Mouse (Mus musculus) naive thymus-derived CD4-positive, alpha-beta T cell, adult 2 months (primary cell): ENCODE data around the gene Gpatch8.
A peak's percentile ranks its signal among the peaks of the same experiment; 100 is the strongest.

Source experiments
- DNase-seq: peaks from one replicate; pipeline ENCODE4 v3.0.0-alpha.2; 2011; ENCODE audit warnings: low read depth

Gene Gpatch8

DNA sequence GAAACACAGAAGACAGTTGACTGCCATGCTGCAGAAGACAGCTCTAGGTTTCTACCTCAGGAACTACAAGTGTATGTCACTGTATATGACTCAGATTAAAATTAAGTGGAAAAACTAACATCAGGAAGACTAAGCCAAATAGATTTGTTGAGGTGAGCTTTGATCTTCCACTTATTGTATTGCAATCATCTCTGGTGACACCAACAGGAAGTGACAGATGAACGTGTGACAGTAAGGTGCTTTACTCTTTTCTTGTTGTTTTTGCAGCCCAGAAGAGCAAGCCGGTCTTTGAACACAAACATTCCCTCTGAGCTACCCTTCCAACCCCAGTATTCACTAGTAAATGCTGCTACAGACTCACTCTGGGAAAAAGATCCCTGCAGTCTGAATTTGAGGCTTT is 59.5 kb downstream of the Gpatch8 start:
- peak; percentile 49 for DNase-seq

DNA sequence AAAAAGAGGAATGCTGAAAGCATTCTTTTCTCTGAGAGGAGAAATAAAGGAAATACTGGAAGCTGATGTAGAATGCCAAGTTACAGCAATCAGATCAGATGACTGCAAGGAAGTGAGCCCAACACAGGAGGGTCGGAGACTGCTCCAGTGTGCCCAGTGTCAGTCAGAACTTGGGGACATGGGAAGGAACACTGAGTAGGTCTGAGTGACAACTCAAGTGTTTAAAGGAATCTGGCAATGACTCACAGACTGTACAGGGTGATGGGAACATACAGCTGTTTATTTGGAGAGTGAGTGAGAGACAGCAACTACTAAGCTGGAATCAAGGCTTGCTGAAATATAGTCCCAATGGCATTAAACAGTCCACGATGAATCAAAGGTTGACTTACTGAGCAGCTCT is 60.0 kb downstream of the Gpatch8 start:
- no peak for DNase-seq

DNA sequence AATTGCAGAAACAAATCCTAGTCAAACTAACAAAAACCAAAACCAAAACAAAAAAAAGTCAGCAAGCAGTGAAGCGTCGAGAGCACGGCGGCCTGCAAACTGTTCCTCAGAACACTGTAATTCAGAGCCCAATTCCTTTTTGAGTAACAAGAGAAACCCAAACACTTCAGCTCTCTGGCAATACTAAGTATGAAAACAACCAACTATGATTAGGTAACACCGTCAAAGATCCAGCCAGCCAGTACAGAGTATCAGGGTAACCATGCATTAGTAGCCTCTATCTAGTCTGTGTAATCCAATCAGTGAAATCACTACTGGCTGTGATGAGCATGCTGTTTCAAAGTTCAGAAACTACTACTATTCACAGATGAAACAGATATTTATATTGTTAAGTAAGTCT is 60.5 kb downstream of the Gpatch8 start:
- DNase-seq: no peak

DNA sequence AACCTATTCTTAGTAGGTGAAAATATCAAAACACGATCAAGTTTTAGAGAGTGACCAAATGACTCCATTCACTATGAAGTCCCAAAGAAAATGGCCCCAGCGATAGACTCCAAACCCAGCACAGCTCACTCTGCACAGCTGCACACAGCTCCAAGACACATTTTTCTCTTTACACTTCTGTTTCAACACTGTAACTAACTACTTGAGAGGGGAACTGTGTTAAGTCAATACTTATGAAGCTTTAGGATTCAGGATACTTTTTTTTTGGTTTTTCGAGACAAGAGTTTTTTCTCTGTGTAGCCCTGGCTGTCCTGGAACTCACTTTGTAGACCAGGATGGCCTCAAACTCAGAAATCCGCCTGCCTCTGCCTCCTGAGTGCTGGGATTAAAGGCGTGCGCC is 61.1 kb downstream of the Gpatch8 start:
- no peak for DNase-seq

DNA sequence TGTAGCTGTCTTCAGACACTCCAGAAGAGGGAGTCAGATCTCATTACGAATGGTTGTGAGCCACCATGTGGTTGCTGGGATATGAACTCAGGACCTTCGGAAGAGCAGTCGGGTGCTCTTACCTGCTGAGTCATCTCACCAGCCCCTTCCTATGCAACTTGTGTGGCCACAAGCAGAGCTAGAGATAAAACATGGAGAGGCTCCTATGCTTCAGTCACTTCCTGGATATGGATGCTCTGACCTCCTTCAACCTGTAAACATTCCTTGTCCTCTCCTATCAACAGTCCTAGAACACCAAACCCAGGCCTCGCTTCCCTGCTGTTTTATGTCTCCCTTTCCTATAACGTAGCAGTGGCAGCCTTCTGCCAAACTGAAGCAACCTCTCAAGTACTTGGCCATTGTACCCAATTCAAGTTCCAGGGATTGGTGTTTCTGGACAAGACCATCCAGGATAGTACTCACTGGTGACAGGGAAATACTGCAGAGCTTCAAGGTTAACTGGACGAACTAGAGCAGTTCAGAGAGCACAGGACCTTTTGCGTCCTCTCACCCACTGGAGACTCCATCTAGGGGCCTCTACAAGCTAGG is 62.0 kb downstream of the Gpatch8 start:
- DNase-seq: no peak

DNA sequence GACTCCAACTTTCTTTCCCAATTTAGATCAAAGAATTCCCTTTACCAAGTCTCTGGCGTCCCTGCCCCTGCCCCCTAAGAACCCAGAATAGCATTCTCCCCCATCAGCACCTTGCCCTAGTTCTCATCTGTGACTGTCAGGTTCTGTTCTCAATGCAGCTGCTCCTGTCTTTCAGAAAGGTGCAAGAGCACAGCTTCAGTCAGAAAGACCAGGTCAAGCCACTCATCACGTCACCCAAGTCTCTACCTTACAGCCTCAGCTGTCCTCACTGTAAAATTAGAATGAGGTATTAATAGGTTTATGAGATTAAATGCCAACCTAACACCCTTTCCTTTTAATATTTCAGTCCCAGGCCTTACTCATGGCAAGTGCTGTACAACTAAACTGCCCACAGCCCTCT is 63.0 kb downstream of the Gpatch8 start:
- no peak for DNase-seq

DNA sequence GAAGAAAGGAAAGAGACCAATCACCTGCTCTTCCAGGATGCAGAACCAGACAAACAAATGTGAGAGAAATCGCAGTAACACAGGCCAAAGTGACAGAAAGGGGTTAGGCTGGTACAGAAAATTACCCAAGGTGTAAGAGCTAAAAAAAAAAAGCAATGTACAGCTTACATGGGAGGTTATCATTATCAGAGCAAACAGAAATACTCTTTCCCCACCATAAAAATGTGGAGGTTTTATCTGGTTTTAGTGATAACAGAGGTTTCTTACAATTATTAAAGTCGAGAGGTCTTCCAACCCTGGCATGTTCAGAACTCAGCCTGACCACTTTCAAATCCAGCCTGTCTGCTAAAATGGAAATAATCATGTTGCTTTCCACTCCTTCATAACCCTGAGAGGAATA is 68.3 kb downstream of the Gpatch8 start:
- DNase-seq: no peak

DNA sequence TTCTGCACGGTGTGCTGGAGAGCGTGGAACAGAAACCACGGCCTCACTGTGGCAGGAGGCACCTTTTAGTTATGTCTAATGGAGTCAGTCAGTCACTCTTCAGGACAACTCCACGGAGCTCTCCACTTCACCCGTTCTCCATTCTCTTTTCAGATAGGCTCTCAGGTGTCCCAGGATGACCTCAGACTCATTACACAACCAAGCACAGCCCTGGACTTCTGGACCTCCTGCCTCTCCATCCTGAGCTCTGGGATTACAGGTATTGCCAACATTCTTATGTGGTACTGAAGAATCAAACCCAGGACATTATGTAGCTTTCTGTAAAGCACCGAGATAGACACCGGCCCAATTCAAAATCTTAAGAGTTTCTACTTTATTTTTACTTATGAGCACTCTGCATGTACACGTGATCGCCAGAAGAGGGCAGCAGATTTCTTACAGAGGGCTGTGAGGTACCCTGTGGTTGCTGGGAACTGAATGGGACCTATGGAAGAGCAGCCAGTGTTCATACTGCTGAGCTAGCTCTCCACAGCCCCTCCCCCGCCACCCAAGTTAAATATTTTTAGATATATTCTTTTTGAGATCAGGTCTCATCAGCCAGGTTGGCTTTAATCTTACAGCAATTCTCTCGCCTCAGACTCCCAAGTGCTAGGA is 69.3 kb downstream of the Gpatch8 start:
- DNase-seq: peak; percentile 68

DNA sequence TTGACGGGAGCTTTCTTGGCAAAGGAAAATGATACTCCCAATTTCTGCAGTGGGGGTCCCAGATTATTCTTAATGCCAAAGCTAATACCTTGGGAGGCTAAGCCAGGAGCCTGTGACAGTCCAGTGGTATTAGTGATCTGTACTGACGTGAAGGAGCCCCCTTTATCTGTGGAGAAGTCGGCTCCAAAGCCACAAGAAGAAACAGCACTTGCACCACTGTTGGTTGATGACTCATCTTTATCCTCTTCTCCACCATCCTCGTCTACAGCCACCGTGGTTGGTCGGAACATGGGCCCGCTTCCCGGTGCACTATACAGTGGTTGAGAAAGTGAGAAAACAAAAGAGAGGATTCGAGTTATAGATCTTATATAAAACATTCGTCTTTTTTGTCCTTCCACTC is 74.4 kb downstream of the Gpatch8 start:
- DNase-seq: no peak

DNA sequence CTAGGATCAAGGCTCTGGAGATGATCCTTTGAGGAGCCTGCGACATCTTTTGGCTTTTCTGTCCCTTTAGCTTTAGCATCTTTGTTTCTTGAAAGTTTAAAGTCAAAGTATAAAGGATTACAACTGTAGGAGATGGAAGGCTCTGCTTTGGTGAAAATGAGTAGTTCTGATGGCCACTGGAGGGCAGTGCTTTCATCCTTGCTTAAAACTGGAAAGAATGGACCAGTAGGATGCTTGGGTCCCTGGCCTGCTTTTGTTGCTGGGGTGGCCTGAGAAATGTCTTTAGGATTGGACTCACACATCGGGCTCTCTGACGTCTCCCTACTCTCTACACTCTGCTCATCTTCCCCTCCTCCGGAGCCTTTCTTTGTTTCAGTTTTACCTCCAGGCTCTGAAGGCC is 75.3 kb downstream of the Gpatch8 start:
- no peak for DNase-seq

DNA sequence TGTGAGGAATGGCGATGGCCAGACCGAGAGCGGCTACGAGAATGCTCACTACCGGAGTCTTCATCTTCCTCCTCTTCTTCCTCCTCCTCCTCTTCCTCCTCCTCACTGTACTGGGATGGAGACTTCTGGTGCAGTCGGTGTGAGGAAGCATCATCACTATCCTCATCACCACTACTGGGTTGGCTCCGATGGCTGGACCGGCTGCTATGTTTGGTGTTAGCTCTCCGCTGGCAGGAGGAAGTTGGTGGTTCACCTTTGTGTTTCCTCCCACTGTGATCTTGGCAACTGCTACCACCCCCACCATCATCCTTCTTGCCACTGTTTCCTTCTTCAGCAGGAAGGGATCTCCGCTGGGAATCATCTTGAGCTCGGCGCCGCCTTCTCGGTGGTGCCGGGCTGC is 76.1 kb downstream of the Gpatch8 start:
- DNase-seq: no peak

DNA sequence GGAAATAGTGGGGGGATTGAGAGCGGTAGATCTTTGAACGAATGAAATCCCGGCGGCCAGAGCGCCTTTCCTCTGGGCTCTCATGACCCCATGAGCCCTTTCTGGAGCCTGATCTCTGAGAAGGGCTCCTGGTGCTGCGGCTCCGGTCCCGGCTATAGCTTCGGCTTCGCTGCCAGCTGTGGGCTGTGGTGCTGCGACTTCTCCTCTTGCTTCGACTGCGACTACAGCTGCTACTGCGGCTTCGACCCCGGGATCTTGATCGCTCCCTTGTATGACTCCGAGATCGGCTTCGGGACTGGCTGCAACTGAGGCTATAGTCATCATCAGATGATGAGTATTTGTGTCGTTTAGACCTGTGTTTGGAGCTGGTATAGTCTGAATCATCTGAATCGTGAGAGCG is 76.6 kb downstream of the Gpatch8 start:
- DNase-seq: no peak

DNA sequence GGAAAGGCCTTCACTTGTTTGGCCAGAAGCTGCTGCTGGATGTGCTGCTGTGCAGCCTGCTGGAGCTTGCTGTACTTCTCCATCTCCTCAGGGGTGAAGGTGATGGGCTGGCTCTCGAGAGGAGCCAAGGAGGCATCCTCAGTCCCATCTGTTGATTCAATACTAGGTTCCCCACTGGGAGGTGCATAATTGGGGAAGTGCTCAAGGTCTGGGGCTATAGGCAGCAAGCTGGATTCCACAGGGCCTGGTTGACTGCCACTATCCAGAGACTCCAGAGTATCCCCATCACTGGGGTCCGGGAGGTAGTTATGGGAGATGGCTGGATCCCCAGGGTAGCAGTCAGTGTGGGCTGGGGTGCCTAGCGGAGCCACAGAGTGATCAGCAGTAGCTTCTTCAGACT is 77.5 kb downstream of the Gpatch8 start:
- DNase-seq: no peak

DNA sequence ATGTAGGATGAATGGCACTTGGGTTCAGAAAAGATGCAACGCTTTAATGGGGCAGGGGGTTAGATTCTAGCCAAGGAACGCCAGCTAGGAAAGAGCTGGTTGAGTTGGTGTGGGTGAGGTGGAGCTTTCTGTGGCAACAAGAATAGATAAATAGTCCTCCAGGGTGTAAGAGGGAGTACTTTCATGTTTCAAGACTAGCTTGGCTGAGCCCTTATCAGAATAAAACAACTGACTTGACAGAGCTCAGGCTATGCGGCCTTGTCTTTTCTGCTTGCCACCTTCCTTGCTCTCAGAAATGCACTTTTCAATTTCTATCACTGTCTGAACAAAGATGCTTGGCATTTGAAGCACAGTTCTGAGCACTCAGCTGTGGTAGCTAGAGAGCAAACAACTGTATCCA is 81.2 kb downstream of the Gpatch8 start:
- DNase-seq: no peak

DNA sequence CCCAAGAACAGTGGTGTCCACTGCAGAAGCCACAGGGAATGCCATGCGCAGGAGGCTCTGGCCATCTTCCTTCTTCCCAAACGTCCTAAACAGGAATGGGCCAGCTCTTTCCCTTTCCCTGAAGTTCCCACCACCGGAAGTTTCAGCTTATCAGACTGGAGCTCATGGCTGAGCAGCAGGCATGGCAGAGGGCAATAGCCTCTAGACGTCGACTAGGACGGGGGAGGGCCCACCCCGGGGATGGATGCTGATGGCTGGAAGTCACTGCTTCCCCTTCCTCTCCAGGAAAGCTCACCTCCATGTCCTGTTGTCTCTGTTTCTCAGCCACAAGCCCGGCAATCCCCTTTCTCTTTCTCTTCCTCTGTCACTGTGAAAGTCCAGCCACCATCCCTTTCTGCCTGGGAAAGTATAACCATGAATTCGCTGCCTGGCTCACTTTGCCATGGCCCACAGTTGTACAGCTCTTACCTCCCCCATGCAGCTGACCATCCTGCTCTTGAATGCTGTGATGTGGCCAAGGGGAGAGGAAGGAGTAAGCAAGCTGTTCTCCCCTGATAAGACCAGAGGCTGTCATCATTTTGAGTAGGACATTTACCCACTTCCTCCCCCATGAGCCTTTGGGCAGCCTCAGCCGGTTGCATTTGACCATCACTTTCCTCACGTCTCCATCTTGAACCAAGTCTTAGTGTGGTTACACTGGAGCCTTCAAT is 86.4 kb downstream of the Gpatch8 start, which contains the start of gene Itga2b:
Gene Itga2b, minus strand, starts transcription at position 475 of the 710 bp plus-strand sequence.
- DNase-seq: no peak

DNA sequence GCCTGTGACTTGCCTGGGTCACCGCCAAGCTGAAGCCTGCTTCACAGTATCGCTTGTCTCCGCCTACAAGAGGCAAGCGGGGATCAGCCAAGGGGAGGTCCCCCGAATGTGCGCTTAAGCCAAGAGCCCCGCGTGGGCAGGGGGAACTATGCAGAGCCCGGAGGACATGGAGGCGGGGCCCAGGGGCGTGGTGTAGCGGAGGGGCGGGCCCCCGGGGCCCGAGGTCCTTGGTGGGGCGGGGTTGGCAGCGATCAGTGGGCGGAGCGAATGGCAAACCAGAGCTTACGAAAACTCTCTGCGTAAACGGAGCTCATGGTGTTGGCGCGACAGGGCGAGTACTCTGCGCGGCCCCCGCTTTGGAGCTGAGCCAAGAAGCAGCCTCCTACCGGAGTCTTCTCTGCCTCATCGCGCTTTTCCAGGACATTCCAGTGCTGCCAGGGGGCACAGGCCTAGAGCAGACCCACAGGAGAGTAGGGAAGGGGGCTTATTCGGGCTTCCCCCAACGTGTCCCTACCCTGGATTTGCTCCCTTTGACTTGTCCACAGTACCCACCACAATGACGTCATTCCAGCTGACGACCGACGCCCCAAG is 89.1 kb downstream of the Gpatch8 start:
- peak; percentile 90 for DNase-seq

DNA sequence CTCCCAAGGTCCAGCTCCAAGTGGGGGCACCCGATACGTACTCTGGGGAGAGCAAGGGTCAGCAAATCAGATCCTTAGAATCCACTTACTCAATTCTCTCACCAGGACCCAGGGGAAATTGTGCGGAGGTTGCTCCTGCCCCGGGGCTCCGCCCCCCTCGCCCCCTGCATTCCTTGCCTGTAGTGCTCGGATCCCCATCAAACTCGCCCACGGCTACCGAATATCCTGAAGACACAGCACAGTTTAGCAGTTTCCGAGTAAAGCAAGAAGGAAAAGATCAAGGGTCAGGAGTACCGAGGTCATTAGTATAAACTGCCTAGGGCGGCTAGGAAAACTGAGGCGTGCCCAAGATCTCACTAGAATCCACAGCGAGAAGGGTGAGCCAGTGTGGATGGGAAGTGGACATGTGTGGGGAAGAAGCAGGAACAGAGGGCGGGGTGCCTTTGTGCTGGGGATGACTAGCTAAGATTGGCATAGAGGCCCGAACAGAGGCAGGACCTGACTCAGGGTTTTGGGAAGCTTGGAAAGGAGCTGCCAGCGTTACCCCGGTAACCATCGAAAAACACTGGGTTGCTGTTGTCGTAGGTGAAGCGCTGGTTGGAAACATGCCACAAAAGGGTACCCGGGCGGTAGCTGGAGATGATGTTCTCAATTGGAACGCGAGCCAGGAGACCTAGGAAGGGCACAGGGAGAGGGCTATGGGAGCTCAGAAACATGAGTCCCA is 90.3 kb downstream of the Gpatch8 start:
- no peak for DNase-seq

DNA sequence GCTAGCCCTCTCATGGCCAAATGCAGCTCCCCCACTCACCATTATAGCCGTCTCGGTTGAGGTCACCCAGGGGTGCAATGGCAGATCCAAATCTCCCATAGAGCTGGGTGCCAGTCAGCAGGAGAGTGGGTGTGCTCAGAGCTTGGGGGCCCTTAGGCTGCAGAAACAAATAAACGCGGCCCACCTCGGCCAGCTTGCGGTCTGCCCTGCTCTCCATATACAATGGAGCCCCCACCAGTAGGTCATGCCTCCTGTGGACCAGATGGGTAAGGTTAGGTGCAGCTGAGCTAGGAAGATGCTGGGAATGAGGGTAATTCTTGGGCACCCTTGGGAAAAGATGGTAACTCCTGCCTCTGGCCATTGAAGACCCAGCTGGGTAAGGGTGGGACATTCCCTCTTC is 91.3 kb downstream of the Gpatch8 start:
- DNase-seq: no peak

DNA sequence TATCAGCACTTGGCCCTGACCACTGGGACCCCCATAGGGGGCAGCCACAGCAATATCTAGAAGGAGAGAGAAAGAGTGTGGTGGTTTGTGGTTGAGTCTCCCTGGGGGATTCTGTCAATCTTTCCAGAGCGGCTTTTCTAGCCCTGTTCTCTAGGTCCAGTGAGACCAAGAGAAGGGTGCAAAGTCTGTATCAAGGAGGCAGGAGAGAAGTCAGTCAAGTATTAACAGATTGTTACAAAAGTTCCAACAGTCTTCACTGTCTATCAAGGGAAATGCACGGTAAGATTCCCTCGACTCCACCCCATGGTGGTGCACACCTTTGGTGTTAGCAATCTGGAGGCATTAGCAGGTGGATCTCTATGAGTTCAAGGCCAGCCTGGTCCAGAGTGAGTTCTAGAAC is 94.4 kb downstream of the Gpatch8 start:
- DNase-seq: no peak

DNA sequence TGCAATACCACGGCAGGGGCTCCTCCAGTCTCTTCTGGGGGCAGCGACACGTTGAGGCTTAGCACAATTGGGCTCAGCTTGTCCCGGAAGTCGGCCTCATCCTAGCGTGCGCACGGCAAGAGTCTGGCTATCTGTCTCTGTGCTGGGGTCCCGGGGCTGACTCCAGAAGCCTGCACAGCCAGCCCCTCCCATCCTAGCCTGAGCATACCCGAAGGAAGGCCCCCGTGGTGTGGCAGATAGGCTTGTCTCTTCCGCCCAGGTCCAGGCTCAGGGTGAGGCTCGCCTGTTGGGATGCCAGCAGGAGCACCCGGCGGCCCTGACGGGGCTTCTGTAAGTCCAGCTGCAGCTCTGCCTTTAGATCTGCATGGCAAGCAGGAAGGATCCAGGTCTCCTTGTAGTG is 95.7 kb downstream of the Gpatch8 start:
- no peak for DNase-seq

DNA sequence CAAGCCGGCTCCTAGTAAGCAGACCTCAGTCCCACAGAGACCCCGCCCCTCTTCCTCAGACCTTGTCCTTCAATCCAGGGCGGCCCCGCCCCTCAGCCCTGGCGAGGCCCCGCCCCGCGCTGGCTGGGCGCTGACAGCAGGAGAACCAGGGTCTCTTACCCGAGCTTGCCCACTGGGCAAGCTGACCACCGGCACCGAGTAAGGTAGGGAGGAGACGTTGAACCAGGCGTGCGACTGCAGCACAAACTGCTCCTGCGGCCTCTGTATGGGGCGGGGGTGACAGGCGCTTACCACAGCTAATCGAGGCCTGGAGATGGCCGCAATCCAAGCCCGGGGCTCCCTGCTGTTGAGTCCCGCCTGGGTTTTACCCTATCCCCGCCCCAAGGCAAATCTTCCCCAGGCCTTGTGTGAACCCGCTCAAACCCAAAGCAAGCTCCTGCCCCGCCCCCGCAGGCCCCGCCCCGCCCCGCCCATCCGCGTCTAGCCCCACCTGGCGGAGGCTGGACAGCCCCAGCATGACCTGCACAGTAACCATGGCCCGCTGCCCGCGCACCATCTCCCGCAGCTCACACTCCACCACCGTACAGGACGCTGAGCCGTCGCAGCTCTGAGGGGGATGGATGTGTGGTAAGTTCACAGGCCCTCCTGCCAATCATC is 100.3 kb downstream of the Gpatch8 start:
- peak; percentile 48 for DNase-seq

DNA sequence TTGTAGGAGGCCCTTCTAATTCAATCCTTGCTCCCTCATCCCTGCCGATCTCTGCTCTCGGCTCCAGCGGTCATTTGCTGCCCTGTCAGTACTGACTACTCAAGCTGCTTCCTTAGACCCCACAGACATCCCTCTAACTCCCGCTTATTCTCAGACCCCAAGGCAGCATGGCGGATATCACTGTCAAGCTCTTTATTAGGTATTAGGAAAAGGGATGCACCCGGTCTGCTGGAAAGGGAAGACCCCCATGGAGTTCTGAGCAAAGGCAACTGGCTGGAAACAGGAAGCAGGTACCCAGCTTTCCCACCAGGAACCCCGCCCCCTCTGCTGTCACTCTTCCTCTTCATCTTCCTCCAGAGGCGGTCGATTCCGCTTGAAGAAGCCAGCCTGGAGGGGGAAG is 103.1 kb downstream of the Gpatch8 start:
- no peak for DNase-seq
